Mouse (Mus musculus) thymus, adult 2 months (tissue): ENCODE measurements at regions not wholly inside any gene's neighbourhood (a gene's known extent, or its start where the extent isn't known, plus 50 kb on each side); places are given as distances from the start of the nearest gene placed in this dataset.

Experiments used
- DNase-seq: peaks from one replicate; pipeline ENCODE4 v3.0.0; 2021
- H3K27ac ChIP-seq: fragments of 200-500 bp; 2 replicates; pipeline ENCODE4 v1.5.1; 2012; ENCODE audit warnings: low read length, control low read depth; ENCODE audit not compliant: control insufficient read depth, insufficient read depth
- H3K27me3 ChIP-seq: fragments of 200-500 bp; 2 replicates; pipeline ENCODE4 v1.6.1; 2012; ENCODE audit warnings: mild to moderate bottlenecking, low read length, moderate library complexity, mixed read lengths; ENCODE audit not compliant: control insufficient read depth, insufficient read depth
- H3K36me3 ChIP-seq: fragments of 200-500 bp; 2 replicates; pipeline ENCODE4 v1.6.1; 2012; ENCODE audit warnings: mild to moderate bottlenecking, low read length, moderate library complexity; ENCODE audit not compliant: control insufficient read depth, insufficient read depth
- H3K4me1 ChIP-seq: fragments of 200-500 bp; replicated peaks from 2 replicates; pipeline ENCODE4 v1.6.1; 2012; ENCODE audit warnings: low read length; ENCODE audit not compliant: control insufficient read depth, insufficient read depth
- H3K4me3 ChIP-seq: fragments of 200-500 bp; 2 replicates; pipeline ENCODE4 v1.5.1; 2012; ENCODE audit warnings: mild to moderate bottlenecking, low read length, control low read depth, moderate library complexity; ENCODE audit not compliant: control insufficient read depth, insufficient read depth
- CTCF ChIP-seq: fragments of 200-500 bp; IDR thresholded peaks from 2 replicates; pipeline ENCODE4 v1.5.1; 2012; ENCODE audit warnings: mild to moderate bottlenecking, control low read depth, low read length, moderate library complexity, borderline replicate concordance; ENCODE audit not compliant: control insufficient read depth, poor library complexity, insufficient read depth; ENCODE audit errors: extremely low read depth
- POLR2A ChIP-seq: fragments of 200-500 bp; IDR thresholded peaks from 2 replicates; pipeline ENCODE4 v1.6.1; 2012; ENCODE audit warnings: mild to moderate bottlenecking, low read length, control low read depth, moderate library complexity; ENCODE audit not compliant: control insufficient read depth, poor library complexity, insufficient read depth; ENCODE audit errors: extremely low read depth
- WGBS: fragments of 180-500 bp; shearing (Covaris S2); methylation state at CpG from one replicate; pipeline ENCODE4 v1.1.7; 2018; 5-methylcytosine and 5-hydroxymethylcytosine counted together

DNA sequence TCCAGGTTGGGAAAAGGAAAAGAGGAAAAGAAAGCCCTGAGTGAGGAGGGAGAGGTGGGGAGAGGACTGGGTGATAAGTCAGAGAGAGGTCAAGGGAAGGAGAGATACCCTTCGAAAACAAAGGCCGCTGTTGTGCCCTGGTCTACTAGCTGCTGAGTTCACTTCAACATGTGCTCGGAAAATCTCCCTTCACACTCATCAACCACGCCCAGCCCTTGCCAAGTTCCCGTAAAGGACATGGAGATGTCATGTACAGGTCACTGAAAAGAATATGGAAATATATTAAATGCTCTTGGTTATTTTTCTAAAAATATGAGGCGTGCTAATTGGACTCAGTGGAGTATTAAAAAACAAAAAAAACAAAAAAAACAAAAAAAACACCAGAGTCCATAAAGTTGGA is 359.5 kb upstream of the Actbl2 start:
- Histone ChIP-seq H3K36me3 (no peaks in the 10 kb centered on the region), H3K27ac (no peak overlapping the region), H3K4me3 (no peak overlapping the region), H3K27me3 (no peaks in the 10 kb centered on the region), H3K4me1 (no peaks in the 10 kb centered on the region)
- WGBS = 93% methylated on average over 6 of the region's 6 CpGs
- DNase-seq = no peak
- TF ChIP-seq CTCF (no peak), POLR2A (no peak)

DNA sequence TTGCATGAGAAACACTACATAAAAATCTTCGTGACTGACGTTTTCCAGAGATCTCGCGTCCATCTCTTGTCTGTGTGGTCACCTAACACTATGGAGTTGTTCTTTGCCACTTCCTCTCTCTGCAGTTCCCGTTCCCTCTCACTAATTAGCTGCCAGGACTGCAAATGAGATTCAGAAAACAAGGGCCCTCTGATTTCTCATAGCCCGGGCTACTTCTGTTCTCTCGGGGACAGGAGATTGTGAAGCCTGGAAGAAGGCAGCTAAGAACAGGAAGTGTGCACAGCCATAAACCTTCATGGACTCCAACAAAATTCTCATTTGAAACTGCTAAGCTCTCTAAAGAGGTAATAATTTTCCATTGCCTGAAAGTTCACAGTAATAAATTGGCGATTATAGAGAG is 358.9 kb upstream of the Actbl2 start:
- no peaks in the 10 kb centered on the region for H3K4me1 ChIP-seq
- no peak overlapping the region for H3K4me3 ChIP-seq
- H3K36me3 ChIP-seq = no peaks in the 10 kb centered on the region
- no peaks in the 10 kb centered on the region for H3K27me3 ChIP-seq
- no peak for TF ChIP-seq POLR2A
- no peak for TF ChIP-seq CTCF
- no peak for DNase-seq
- H3K27ac ChIP-seq = no peak overlapping the region
- 71% methylated on average over 8 of the region's 8 CpGs for WGBS

DNA sequence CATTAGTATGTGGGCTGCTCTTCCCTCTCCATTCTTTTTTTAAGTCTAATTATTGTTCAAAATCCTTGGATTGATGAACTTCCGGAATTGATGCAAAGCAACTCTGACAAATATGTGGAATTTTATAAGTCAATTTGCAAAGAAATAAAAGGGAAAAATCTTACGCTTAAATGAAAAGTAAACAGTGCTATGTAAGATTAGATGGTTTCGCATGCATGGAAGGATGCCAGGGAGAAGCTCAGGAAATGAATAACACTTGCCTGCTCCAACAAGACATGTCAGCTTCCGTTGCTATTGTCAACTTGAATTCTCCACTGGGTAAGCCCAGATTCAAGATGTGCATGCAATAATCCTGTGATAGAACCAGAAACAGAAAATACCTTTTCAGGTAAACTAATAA is 357.2 kb upstream of the Actbl2 start:
- no peak for TF ChIP-seq CTCF
- TF ChIP-seq POLR2A = no peak
- H3K4me1 ChIP-seq = no peaks in the 10 kb centered on the region
- WGBS = 93% methylated on average over 4 of the region's 4 CpGs
- H3K4me3 ChIP-seq = no peak overlapping the region
- no peak for DNase-seq
- no peaks in the 10 kb centered on the region for H3K27me3 ChIP-seq
- H3K36me3 ChIP-seq = no peaks in the 10 kb centered on the region
- H3K27ac ChIP-seq = no peak overlapping the region

DNA sequence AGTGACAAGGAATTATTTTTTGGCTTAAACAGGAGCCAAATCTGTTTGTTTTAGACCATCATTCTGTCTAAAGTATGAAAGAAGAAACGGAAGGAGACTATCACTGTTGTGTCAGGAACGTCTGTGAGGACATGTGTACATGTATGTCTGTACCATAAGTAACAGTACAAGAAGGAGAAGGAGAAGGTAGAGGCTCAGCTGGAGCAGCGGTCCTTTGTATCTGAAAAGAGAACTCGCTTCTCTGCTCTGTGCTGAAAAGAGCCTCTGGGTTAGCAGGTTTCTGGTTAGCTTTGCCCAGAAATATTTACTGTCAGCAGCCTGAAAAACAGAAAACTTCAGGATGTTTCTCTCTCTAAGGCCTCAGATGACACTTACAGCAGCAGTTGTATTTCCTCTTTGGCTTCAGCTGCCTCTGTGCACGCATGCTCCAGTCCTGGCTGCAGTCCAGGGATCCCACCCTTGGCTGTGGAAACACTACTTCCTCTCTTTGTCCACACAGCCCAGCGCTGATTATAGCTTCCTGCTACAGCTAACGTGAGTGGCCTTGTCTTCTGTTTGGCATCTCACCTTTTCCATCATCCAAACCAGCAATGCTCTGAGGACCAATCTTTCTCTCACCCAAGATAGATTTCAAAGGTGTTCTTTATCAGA is 351.7 kb upstream of the Actbl2 start:
- Histone ChIP-seq H3K4me1 (0 out of 2 replicates have a peak, but pooled peaks cover 2% of the 10 kb centered on the region), H3K27me3 (no peaks in the 10 kb centered on the region), H3K4me3 (no peak overlapping the region), H3K27ac (no peak overlapping the region), H3K36me3 (no peaks in the 10 kb centered on the region)
- WGBS = 27% methylated on average over 7 of the region's 7 CpGs
- no peak for TF ChIP-seq POLR2A
- no peak for TF ChIP-seq CTCF
- DNase-seq = peak; percentile 5

DNA sequence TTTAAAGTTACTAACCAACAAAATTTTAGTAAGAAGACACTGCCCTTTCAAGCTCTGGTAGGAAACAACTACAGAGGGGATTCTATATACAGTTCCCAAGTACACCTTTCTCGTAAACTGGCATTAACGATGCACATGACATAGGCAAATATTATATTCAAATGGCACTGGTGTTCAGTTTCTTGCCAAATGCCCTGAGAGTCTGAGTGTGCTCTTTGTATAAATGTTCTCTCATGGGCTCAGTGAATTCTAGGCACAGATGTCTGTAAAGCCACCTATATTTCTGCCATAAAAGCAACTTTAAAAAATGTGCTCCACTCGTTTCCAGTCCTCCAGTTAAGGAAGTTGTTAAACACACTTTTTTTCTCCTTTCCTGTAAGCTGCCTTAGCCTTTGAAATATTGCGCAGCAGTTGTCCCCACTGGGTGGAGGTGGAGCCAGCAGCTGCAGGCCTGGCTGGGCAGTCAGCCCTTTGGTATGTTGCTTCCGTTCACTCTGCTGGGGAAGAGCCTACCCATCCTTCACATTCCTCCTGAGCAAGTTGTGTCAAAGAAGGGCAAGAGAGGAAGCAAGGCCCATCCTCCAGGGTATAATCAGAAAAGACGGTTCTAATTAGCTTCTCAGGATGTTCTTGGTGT is 347.4 kb upstream of the Actbl2 start:
- Histone ChIP-seq H3K27ac (no peak overlapping the region), H3K27me3 (no peaks in the 10 kb centered on the region), H3K4me1 (0 out of 2 replicates have a peak, but pooled peaks cover 2% of the 10 kb centered on the region), H3K36me3 (no peaks in the 10 kb centered on the region), H3K4me3 (no peak overlapping the region)
- 21% methylated on average over 6 of the region's 6 CpGs for WGBS
- TF ChIP-seq CTCF (no peak), POLR2A (no peak)
- peak; percentile 2 for DNase-seq

DNA sequence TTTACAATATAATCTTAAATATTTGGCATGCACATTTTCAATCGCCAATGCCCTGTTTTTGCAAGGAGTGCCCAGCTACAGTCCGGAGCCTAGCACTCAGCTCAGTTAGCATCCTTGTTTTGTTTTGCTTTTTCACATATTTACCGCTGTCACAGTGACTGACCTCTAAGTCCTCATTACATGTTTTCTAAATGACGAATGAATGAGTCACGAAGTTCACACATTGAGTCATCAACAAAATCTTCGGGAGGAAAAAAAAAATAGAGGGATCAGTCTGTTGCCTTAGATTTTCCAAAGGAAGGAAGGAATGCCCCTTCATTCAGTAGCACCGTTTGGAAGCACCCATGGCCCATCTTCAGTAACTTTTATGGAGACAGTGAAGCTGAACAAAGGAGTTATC is 342.9 kb upstream of the Actbl2 start:
- Histone ChIP-seq H3K4me3 (no peak overlapping the region), H3K4me1 (0 out of 2 replicates have a peak, but pooled peaks cover 2% of the 10 kb centered on the region), H3K27me3 (no peaks in the 10 kb centered on the region), H3K36me3 (no peaks in the 10 kb centered on the region), H3K27ac (no peak overlapping the region)
- DNase-seq = no peak
- WGBS = 91% methylated on average over 7 of the region's 7 CpGs
- no peak for TF ChIP-seq CTCF
- no peak for TF ChIP-seq POLR2A

DNA sequence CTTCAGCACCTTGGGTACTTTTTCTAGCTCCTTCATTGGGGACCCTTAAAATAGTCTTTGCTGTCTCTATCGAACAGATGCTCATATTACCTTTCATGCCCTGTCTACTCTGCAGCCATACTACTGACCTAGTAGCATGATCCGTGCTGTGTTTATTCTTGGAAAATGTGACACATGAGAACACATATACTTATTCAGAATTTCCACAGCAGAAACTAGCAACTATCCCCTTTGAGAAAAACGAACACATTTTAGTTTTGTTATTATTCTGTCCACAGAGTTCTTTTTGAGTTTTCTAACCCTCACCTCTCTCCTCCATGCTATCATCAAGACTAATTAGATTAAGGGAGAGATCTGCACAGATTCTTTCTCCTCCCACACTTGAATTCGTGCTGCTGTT is 341.6 kb upstream of the Actbl2 start:
- Histone ChIP-seq H3K4me3 (no peak overlapping the region), H3K4me1 (no peaks in the 10 kb centered on the region), H3K27ac (no peak overlapping the region), H3K36me3 (no peaks in the 10 kb centered on the region), H3K27me3 (no peaks in the 10 kb centered on the region)
- no peak for DNase-seq
- WGBS = 92% methylated on average over 4 of the region's 4 CpGs
- TF ChIP-seq POLR2A (no peak), CTCF (no peak)
